Mouse (Mus musculus) liver (tissue): Measurements from ENCODE around the gene Fxr2.
A peak's percentile ranks its signal among the peaks of the same experiment; 100 is the strongest.
"Not testable (repeated sequence)": the region's sequence is repeated elsewhere in the genome, so short reads cannot be mapped to it uniquely, and the experiment has no call there.

Experiments used
- DNase-seq: peaks from one replicate; pipeline ENCODE4 v3.0.0-alpha.2; 2020; ENCODE audit warnings: mixed read lengths

Gene Fxr2

DNA sequence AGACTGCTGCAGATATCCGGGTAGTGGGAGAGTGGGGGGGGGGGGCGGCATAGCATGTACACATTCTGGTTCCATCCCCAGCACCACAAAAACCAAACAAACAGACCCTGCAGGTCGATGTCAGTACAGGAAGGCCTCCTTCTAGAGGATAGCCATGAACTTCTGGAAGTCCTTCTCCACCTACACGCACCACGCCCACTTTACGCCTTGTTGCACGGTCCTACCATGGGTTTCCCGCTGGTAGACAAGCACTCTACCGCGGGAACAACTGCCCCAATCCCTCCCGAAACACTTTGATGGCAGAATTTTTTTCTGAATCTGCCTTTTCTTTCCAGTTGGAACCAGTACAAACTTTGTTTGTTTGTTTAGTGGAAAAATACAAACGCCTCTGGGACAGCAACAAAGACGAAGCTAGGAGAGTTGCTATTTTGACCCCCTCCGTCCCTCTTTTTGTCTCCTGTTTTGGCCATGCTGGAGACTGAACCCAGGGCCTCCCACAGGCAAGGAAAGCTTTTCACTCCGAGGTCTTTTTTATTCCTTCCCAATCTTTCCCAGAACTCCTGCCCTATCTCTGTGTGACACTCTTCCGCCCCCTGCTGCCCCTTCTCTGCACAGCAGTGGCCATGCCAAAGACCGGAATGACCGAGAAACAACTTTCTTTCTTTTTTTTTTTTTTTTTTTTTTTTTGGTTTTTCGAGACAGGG is 19.1 kb upstream of the Fxr2 start:
- DNase-seq: peak; percentile 89

DNA sequence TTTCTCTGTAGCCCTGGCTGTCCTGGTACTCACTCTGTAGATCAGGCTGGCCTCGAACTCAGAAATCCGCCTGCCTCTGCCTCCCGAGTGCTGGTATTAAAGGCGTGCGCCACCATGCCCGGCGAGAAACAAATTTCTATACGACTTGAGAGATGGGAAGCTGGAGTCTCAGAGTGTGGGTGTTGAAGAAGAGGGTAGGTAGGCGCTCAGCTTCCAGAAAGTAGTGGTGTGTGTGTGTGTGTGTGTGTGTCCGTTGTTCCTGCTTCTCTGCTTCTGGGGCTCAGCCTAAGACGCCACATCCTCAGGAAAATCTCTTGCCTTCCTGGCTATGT is 18.6 kb upstream of the Fxr2 start:
- not testable (repeated sequence) for DNase-seq

DNA sequence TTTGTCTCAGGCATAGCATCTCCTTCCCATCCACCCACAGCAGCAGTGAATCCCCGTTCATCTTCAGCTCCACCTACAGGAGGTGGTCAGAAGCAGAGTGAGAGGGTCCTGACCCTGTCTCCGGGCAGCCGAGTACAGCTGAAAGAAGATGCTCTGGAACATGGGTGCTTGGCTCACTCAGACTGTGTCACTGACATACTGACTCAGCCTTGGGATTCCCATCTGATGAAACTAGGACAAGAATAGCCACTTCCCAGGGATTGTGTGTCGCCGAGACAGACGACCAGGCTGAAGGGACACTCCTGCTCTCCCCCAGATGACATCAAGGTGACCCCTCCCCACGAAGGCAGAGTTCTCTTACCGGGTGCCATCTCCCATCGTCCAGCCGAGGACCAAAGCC is 16.0 kb upstream of the Fxr2 start:
- DNase-seq: no peak

DNA sequence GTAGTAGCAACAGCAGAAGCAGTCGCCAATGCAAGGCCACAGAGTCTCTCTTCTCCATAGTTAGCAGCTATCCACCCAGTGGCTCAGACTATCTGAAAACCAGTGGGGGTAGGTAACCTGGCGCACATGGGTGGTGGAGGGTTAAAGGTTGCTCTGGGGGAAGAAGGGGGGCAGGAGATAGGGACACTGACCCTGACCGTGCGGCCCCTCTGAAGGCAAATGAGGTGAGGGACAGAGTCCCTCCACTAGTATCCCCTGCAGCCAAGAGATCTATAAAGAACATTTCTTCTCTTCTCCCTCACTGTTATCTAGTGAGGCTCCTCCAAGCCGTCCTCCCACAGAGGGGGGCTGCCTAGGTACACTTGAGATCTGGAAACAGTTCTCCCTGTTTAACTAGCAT is 15.0 kb upstream of the Fxr2 start, which contains the start of gene Shbg:
TSS of gene Shbg (minus strand) at position 101 of the 400 bp plus-strand sequence.
- peak; percentile 40 for DNase-seq

DNA sequence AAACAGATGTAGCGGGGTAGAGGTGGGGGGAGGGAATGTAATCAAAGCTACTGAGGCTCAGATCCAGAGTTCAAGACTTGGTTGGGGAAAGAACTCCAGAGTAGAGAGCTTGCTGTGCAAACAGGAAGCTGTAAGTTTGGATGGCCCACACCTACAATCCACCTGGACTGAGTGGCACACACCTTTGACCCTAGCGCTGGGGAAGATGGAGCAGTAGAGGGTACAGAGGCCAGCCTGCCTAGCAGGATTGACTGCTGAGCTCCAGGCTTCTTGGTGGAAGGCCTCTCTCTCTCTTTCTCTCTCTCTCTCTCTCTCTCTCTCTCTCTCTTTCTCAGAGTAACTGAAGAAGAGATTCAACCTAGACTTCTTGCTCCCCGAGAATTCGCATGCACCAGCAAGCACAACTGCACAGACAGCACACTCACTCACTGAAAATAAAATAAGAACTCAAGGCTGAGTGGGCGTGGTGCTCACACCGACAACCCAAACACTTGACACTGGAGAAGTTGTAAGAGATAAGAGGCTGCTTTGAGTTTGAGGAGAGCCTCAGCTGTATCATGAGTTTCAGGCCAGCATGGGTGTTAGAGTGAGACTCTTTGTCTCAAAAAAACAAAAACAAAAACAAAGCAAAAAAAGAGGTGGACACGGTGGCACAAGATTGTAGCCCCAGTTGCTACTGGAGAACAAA is 12.3 kb upstream of the Fxr2 start:
- DNase-seq: peak; percentile 64

DNA sequence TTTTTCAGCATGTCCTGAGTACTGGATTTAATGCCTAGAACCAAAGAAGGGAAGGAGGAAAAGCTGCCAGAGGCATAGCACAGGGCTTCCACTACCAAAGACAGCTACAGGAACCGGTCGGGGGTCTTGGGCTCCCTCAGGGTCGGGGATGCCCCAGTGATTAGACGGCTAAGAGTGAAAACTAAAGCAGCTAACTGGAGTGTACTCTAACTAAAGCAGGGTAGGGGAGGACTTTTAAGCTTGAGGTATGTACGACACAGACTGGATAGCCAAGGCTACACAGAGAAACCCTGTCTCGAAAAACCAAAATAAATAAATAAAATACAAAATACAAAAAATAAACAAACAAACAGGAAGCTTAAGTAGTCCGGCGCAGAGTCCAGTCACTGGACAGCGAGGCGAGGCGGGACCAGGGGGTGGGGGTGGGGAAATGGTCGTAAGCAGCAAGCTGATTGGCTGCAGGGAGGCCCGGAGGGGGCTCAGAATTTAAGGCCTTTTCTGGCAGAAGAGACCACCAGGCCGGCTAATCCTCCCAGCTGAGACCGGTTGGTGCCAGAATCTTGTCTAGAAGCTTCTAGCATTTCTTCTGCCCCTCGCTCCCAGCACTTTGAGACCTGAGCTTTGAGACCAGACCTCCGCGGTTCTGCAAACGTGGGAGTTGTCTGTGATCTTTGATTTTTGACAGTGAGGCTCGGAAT is 11.1 kb upstream of the Fxr2 start, which contains the start of gene Sat2:
TSS of gene Sat2 (plus strand) at position 454 of the 698 bp plus-strand sequence.
- peak; percentile 81 for DNase-seq

DNA sequence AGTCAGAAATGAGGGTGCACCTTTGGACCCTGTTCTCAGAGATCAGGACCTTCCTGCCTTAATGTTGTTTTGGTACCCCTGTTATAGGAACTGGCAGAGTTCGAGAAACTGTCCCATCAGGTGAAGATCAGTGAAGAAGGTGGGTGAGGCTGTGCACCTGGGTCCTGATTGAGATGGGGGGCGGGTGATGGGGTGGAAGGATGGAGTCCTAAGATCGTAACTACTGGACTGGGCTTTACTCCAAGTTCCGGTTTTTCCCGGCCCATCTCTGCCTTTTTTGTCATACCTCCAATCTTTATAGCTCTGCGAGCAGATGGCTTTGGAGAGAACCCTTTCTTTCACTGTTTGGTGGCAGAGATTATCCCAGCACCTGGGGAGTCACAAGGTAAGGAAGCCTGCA is 10.4 kb upstream of the Fxr2 start:
- DNase-seq: no peak

DNA sequence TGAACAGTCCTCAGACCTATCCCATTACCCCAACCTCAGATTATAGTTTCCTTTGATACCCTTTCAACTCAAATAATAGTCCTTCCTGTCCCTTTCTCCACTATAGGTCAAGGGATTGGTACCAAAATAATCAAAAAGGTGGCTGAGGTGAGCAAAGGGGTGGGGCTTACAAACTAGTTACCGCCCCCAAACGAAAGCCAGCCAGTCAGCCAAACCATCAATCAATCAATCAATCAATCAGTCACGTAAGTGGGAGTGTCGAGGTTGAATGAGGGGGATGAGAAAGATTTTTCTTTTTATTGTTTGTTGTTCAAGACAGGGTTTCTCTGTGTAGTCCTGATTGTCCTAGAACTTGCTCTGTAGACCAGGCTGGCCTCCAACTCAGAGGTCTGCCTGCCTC is 9.8 kb upstream of the Fxr2 start:
- no peak for DNase-seq

DNA sequence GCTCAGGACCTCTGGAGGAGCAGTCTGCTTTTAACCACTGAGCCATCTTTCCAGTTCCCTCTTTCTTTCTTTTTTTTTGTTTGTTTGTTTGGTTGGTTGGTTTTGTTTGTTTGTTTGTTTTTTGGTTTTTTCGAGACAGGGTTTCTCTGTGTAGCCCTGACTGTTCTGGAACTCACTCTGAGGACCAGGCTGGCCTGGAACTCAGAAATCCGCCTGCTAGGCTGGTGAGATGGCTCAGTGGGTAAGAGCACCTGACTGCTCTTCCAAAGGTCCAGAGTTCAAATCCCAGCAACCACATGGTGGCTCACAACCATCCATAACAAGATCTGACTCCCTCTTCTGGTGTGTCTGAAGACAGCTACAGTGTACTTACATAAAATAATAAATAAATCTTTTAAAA is 8.5 kb upstream of the Fxr2 start:
- DNase-seq: not testable (repeated sequence)

DNA sequence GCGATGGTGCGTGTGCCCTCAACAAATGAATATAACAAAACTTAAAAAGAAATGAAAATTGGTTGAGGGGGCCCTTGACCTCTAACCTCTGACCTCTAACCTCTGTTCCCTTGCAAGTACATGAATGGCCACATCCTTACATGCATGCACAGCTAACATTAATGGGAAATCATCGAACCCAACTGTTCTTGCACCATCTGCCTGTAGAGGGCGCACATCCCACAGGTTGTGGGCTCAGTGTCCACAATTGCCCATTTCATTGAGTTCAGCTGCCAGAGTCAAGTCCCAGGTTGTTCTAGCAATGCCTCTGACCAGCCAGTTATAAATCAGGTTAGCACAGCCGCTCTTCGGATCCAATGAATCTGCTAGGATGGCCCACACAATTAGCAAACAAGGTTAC is 4.5 kb upstream of the Fxr2 start:
- DNase-seq: peak; percentile 84

DNA sequence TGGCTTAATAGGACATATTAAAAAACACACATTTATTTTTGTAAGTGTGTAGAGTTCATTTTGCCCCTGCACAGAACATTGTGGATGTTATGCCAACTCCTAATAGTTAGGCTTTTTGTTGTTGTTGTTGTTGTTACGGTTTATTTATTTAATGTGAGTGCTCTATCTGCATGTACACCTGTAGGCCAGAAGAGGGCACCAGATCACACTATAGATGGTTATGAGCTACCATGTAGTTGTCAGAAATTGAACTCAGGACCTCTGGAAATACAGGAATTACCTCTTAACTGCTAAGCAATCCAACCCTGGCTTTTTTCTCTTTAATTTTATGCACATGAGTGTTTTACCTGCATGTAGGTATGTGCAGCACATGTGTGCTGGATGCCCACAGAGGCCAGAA is 3.0 kb upstream of the Fxr2 start:
- DNase-seq: no peak

DNA sequence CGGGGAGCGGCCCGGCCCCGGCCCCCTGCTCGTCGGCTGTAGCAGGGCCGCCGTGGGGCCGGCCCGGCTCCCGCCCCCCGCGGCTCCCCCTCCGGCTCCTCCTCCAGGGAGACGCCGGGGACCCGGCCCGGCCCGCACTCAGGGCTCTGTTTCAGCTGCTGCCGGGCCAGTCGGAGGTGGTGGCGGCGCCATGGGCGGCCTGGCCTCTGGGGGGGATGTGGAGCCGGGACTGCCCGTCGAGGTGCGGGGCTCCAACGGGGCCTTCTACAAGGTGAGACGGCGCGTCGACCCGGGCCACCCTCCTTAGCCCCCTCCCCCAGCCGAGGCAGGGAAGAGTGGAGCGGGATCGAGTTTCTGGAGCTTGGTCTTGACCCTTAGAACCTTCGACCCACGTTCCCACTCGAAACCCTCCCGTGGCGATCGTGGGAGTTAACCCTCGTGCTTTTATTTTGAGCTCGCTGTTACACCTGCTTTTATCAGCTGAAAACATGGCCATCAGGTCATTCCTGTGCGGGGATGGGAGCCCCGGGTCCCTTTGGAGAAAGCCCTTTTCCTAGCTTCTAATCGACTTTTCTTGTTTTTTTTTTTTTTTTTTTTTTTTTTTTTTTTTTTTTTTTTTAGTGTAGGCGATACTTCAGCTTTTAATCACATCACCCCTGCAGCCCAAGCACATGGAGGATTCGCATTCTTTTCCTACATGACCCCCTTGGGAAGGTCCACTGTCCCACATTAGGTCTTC is 507 bp downstream of the Fxr2 start:
- peak; percentile 76 for DNase-seq

DNA sequence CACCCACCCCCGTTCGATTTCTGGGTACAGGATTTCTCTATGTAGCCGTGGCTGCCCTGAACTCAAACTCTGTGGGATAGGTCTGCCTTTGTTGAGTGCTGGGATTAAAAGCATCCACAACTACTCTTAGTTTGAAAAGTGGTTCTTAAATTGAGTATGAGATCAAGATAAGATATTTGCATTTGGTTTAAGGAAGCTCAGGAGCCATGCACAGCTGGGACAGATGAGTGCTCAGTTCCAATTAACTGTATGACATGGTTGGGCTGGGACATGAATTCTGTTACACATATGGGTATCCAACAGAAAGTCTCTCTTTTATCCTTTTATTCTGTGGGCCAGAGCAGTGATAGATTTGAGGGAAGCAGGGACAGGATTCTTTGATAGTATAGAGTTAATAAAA is 2.7 kb downstream of the Fxr2 start:
- DNase-seq: no peak

DNA sequence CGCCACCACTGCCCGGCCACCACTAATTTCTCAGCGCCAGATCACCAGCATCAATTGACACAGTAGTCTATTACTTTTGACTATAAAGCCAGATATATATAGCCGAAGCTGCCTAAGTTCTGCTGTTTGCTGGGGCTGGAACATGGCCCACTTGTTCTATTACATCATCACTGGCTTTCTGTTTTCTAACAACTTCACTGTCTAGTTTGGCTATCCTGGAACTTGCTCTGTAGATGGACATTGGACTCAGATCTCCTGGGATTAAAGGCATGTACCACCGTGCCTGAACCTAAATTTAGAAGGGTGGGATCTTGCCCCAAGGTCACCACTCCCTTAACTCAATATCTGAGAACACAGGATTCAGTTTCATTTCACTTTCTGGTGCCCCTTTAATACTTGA is 13.1 kb downstream of the Fxr2 start:
- DNase-seq: no peak

DNA sequence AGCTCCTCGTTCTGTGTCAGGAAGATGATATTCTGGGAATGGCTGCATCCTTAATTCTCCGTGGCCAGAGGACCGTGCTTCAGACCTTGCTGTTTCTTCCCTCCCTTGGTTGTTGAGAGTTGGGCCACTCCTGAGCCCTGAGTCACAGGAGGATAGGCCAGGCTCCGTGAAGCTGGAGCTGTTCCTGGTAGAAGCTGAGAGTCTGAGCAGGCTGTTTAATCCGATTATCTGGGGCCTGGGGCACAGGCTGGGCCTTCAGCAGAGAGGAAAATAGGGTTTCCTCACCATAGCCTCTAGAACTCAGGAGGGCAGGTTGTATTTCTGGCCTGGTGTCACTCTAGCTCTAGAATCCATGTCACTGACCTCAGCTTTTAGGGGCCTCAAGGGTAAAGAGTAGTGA is 20.6 kb downstream of the Fxr2 start:
- DNase-seq: no peak

DNA sequence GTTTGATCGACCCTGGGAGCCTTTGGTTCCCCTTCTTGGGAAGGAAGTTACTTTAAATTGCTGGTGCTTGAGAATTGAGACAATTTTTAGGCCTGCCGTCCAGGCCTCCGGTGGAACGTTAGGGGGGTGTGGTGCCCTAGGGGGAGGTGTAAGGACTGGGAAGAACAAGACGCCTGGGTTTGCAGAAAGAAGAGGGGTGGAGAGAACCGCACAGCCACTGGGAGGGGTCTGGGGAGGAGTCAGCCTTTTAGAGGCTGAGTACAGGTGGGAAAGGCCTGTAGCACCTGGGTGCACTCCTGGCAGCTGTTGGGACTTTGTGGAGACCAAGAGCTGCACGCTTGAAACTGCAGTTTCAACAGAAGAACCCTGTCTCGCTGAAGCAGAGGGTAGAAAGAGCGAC is 22.0 kb downstream of the Fxr2 start:
- DNase-seq: no peak

DNA sequence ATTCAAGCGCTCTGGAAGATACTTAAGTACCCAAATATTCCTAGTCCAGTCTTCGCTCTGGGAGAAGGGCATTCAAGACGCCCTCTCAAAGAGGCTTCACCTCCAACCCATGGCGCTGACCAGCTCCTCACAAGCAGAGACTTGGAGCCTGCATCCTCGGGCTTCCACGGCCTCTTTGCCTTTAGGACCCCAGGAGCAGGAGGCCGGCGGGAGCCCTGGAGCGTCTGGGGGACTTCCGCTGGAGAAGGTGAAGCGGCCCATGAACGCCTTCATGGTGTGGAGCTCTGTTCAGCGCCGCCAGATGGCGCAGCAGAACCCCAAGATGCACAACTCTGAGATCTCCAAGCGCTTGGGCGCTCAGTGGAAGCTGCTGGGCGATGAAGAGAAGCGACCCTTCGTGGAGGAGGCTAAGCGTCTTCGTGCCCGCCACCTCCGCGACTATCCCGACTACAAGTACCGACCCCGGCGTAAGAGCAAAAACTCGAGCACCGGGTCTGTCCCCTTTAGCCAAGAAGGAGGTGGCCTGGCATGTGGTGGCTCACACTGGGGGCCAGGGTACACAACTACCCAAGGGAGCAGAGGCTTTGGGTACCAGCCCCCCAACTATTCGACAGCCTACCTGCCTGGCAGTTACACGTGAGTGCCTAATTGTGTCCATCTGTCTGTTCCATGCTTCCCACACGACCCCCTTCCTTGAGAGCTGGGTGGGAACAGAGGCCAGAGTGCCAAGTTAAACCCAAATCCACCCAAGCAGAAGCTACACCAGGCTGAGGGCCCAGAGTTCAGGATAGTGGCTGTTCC is 22.7 kb downstream of the Fxr2 start, which contains the start of gene Sox15:
TSS of gene Sox15 (plus strand) at position 51 of the 801 bp plus-strand sequence.
- DNase-seq: peak; percentile 73

DNA sequence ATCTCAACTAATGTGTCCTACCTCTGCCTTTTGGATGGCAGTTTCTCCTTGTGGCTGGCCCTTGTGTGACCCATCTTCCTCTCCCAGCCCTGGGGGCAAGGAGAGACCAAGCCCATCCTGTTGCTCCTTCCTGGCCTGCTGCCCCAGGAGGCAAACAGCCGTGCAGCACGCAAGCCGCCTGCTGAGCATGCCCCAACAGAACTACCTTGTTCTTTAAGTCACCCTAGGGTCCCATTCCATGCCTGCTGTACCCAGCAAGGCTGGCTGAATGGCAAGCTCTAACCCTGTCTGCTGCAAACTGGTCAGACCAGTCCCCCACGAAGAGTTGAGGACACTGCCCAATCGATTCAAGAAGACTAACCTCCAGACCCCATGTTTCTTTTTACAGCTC is 23.3 kb downstream of the Fxr2 start:
- no peak for DNase-seq

DNA sequence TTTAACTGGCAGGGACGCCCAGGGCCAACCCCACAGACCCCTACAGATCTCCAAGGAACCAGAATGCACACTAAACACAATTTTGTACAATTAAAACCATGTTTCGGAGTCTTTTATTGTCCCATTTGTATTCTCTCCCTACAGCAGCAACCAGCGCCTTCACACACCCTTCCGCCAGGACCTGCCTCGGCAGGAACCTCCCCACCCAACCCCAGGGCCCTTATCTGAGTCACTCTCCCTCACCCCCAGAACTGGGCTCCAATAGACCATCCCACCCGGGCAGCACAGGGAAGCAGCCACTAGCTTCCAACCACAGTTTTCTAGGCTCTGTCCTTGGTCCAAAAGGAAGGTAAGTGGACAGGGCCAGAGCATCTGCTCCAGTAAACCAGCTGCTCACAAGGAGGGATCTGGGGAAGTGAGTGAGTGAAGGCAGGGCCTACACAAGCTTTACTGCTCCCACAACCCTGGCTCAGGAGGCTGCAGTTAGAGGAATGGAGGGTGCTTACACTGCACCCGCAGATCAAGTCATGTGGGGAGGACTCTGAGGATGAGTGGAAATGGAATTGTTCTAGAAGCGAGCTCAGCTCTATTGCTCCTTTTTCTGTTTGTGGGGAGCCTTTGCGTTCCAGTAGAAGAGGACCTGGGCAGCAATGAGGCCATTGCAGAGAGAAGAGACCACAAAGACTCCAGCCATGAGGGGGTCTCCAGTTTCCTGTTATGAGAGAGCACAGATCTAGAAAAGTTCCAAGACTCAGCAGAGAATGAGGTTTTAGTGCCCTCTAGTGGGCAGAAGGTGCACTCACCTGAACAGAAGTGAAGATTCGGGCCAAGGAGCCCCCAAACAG is 24.0 kb downstream of the Fxr2 start:
- DNase-seq: peak; percentile 59

DNA sequence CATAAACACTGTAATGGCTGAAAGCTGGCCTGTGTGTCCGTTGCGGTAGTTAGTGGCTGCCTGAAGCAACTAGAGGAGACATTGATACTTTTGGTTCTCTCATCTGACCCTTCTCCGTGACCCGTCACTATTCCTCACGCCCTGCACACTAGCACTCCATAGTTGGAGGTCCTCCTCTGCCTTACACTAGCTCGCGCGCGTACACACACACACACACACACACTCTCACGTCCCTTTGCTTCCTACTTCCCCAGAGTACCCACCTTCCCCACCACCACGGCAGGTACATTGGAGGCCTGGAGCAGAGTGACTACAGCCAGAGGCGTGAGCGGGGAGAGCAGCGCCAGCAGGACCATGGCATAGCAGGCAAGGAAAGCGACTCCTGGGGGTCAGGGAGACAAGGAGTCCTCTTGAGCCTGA is 24.7 kb downstream of the Fxr2 start:
- no peak for DNase-seq

DNA sequence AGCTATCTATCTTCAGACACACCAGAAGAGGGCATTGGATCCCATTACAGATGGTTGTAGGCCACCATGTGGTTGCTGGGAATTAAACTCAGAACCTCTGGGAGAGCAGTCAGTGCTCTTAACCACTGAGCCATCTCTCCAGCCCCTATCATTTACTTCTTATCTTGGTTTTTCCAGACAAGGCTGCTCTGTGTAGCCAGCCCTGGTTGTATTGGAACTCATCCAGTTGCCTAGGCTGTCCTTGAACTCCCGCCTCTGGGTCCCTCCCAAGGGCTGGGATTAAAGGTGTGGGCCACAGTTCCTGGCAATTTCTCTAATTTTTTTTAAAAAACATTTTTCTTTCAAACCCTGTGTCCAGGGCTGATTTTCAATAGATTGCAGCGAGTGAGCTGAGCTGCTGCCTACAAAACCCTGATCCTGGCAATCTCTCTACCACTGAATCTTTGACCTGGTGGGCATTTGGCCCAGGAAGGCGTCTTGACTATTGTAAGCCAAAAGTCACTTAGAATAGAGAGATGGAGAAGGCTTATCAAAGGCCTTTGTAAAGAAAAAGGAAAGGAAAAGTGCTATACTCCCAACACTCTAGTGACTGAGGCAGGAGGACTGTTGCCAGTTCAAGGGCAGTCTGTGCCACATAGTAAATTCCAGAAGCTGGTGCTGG is 28.6 kb downstream of the Fxr2 start:
- DNase-seq: no peak
